Mouse (Mus musculus) spleen, postnatal 36 days (tissue): ENCODE measurements around the gene Ms4a6c.

ENCODE experiments used
- DNase-seq, 2 experiments: peaks; one replicate each; pipeline ENCODE4 v3.0.0; 2022; ENCODE audit warnings: low spot score in 2 of 2, mixed read lengths in 1 of 2

The Ms4a6c gene

GRCm38 (mm10) chr19:11500796-11501195 lies 31.6 kb downstream of the Ms4a6c start:
- DNase-seq: no peak

GRCm38 (mm10) chr19:11501326-11501725 lies 32.2 kb downstream of the Ms4a6c start:
- no peak for DNase-seq

- no peak for DNase-seq
Observed at GRCm38 (mm10) chr19:11504857-11505256, 35.7 kb downstream of the Ms4a6c start.

GRCm38 (mm10) chr19:11513458-11513857 lies 44.3 kb downstream of the Ms4a6c start:
- DNase-seq: no peak

- DNase-seq: no peak
Observed at GRCm38 (mm10) chr19:11516246-11516645, 47.1 kb downstream of the Ms4a6c start, which contains the start of gene Ms4a6b. Gene Ms4a6b, plus strand, starts transcription at chr19:11516512.

- DNase-seq: peak; percentile 63 to 65
Observed at GRCm38 (mm10) chr19:11516845-11517244, 47.7 kb downstream of the Ms4a6c start.

- DNase-seq: peak in 1 of 2 experiments; percentile 31
Observed at GRCm38 (mm10) chr19:11517373-11517772, 48.2 kb downstream of the Ms4a6c start.

GRCm38 (mm10) chr19:11518356-11518755 lies 49.2 kb downstream of the Ms4a6c start:
- peak; percentile 41 to 52 for DNase-seq

- no peak for DNase-seq
Observed at GRCm38 (mm10) chr19:11520146-11520545, 51.0 kb downstream of the Ms4a6c start.
